Mouse (Mus musculus): ENCODE results near the gene Mthfr. TPM values are rescaled to one million over a fixed set of nuclear protein-coding genes. Genes with fewer than 3 reads are reported as not detected.

Mthfr gene
- polyA plus RNA-seq, 1 experiment from 2014 or later, result 20.4 TPM

DNA sequence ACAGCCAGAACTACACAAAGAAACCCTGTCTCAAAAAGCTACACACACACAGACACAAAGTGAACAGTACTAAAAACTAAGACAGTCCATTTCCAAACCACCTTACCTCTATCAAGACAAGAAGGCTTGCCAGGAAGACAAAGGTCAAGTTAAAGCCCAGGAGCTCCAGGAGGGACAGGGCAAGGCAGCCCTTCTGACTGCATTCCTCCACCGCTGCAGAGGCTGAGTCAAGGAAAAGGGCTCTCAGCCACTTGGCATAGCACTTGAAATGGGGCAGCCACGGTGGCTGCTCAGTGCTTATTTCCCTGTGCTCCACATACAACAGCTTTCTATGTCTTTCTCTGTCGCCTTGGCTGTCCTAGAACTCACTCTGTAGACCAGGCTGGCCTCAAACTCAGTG lies 14.9 kb upstream of the Mthfr start:
- WGBS, result 79% methylated on average over 3 of the region's 3 CpGs
- no peak for DNase-seq
- H3K4me2 ChIP-seq, result no peak overlapping the region
- ATAC-seq (ENCODE audit: insufficient read depth), result no peak
- no peaks in the 10 kb centered on the region for H3K9me3 ChIP-seq (ENCODE audit: low read depth, low read length)
- no peaks in the 10 kb centered on the region for H3K27me3 ChIP-seq (ENCODE audit: insufficient read depth, low read length)
- no peak overlapping the region for H3K9ac ChIP-seq
- TF ChIP-seq CTCF (IDR thresholded peaks at IDR 0.05; ENCODE audit: low read depth), result no peak
- H3K27ac ChIP-seq (ENCODE audit: low read depth), result no peak overlapping the region
- H3K4me1 ChIP-seq (ENCODE audit: insufficient read depth), result no peaks in the 10 kb centered on the region
- peaks cover 84% of the 10 kb centered on the region for H3K36me3 ChIP-seq (ENCODE audit: insufficient read depth)
- no peak overlapping the region for H3K4me3 ChIP-seq (ENCODE audit: low read depth, low read length)

DNA sequence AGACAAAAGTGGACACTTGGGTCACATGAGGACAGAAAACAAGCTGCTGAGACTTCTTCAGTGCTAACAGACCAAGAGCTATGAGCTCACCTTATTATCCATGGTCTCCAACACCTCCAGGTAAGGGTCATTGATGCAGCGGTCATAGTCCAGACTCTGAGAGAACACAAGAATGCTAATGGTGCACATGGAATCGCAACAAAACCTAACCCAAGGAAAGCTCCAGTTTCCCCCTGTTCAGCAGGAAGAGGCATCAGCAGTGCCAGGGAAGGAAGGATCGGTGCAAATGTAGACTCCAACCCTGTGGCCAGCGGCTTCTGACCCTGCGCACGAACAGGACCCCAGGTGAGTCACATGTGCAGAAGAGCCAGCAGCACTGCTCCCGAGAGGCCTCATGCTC lies 9.6 kb upstream of the Mthfr start:
- Histone ChIP-seq H3K27me3 (ENCODE audit: insufficient read depth, low read length) (no peaks in the 10 kb centered on the region), H3K36me3 (ENCODE audit: insufficient read depth) (peaks cover 51% of the 10 kb centered on the region; the same call in 1 of the 2 replicates), H3K9ac (no peak overlapping the region), H3K9me3 (ENCODE audit: low read depth, low read length) (no peaks in the 10 kb centered on the region), H3K4me1 (ENCODE audit: insufficient read depth) (no peaks in the 10 kb centered on the region), H3K4me3 (ENCODE audit: low read depth, low read length) (no peak overlapping the region), H3K4me2 (no peak overlapping the region), H3K27ac (ENCODE audit: low read depth) (no peak overlapping the region)
- 89% methylated on average over 7 of the region's 7 CpGs for WGBS
- TF ChIP-seq CTCF (IDR thresholded peaks at IDR 0.05; ENCODE audit: low read depth), result no peak
- ATAC-seq (ENCODE audit: insufficient read depth) (no peak), DNase-seq (no peak)

DNA sequence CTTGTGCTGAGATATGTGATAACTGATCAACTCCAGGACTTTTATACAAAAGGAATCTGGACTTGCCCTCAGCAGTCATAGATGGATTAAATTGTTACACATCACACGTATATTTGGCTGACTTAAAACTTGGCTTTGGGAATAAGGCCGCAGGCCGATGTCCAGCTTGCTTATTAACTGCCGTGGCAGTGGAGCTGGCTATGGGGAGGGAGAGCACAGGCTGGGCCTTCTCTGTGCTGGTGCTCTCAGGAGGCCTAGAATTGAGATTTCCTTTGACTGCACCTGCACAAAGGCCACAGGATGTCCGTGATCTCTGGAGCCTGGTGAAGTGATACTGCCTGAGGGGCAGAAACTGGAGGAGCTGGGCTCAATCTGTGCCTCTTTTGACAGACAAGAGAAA lies 8.4 kb upstream of the Mthfr start:
- no peak for DNase-seq
- Histone ChIP-seq H3K27me3 (ENCODE audit: insufficient read depth, low read length) (no peaks in the 10 kb centered on the region), H3K36me3 (ENCODE audit: insufficient read depth) (peaks cover 43% of the 10 kb centered on the region; the same call in 1 of the 2 replicates), H3K4me1 (ENCODE audit: insufficient read depth) (no peaks in the 10 kb centered on the region), H3K9ac (no peak overlapping the region), H3K4me3 (ENCODE audit: low read depth, low read length) (no peak overlapping the region), H3K27ac (ENCODE audit: low read depth) (no peak overlapping the region), H3K4me2 (no peak overlapping the region), H3K9me3 (ENCODE audit: low read depth, low read length) (no peaks in the 10 kb centered on the region)
- no peak for ATAC-seq (ENCODE audit: insufficient read depth)
- TF ChIP-seq CTCF (IDR thresholded peaks at IDR 0.05; ENCODE audit: low read depth), result no peak
- WGBS, result 86% methylated on average over 5 of the region's 5 CpGs

DNA sequence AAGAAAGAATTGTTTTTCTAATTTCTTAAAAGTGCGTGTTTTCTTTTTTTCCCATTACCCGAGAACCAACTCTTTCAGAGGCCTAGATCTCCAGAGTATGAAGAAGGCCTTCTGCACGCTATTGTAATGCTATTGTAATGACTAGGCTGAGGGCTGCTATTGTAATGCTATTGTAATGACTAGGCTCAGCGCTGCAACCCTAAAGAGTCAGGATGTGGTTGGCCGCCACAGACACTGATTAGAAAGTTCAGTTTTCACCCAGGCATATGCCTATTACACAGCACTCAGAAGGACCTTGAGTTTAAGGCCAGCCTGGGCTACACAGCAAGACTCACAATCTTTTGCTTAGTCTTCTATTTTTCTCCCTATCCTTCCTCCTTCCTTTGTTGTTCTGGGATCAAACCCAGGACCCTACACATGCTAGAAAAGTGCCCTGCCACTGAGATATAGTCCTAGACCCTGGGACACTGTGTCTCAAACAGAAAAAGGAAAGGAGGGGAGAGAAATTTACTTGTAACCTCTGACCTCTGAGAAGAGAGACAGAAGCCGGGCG lies 4.9 kb upstream of the Mthfr start:
- H3K9ac ChIP-seq, result no peak overlapping the region
- peaks cover 20% of the 10 kb centered on the region; the same call in 1 of the 2 replicates for H3K36me3 ChIP-seq (ENCODE audit: insufficient read depth)
- no peak overlapping the region for H3K4me3 ChIP-seq (ENCODE audit: low read depth, low read length)
- no peak for TF ChIP-seq CTCF (IDR thresholded peaks at IDR 0.05; ENCODE audit: low read depth)
- no peak for ATAC-seq (ENCODE audit: insufficient read depth)
- no peaks in the 10 kb centered on the region for H3K9me3 ChIP-seq (ENCODE audit: low read depth, low read length)
- H3K27ac ChIP-seq (ENCODE audit: low read depth), result no peak overlapping the region
- H3K4me2 ChIP-seq, result no peak overlapping the region
- no peak for DNase-seq
- no peaks in the 10 kb centered on the region for H3K27me3 ChIP-seq (ENCODE audit: insufficient read depth, low read length)
- 87% methylated on average over 7 of the region's 7 CpGs for WGBS
- no peaks in the 10 kb centered on the region for H3K4me1 ChIP-seq (ENCODE audit: insufficient read depth)

DNA sequence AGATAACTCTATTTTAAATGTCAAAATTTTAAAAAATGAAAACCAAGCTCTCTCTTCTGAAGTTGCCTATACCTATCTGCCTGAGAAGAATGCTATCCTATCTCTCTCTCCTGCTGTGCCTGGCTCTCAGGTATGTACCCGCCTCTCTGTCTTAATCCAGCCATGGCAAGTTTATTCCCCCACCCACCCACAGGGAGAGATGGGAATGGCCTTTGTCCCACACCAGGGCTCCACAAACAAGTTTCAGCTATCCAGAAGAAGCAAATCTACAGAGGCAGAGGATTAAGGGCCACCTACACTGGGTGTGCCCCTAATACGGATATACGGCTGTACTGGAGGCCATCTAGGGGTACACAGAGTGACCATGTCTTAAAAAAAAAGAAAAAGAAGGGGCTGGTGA lies 3.4 kb upstream of the Mthfr start:
- Histone ChIP-seq H3K4me1 (ENCODE audit: insufficient read depth) (peaks cover 12% of the 10 kb centered on the region), H3K4me2 (no peak overlapping the region), H3K4me3 (ENCODE audit: low read depth, low read length) (no peak overlapping the region), H3K27me3 (ENCODE audit: insufficient read depth, low read length) (no peaks in the 10 kb centered on the region), H3K36me3 (ENCODE audit: insufficient read depth) (peaks cover 11% of the 10 kb centered on the region; the same call in 1 of the 2 replicates), H3K9me3 (ENCODE audit: low read depth, low read length) (no peaks in the 10 kb centered on the region), H3K27ac (ENCODE audit: low read depth) (no peak overlapping the region), H3K9ac (no peak overlapping the region)
- WGBS, result 83% methylated on average over 3 of the region's 3 CpGs
- ATAC-seq (ENCODE audit: insufficient read depth) (no peak), DNase-seq (no peak)
- no peak for TF ChIP-seq CTCF (IDR thresholded peaks at IDR 0.05; ENCODE audit: low read depth)

DNA sequence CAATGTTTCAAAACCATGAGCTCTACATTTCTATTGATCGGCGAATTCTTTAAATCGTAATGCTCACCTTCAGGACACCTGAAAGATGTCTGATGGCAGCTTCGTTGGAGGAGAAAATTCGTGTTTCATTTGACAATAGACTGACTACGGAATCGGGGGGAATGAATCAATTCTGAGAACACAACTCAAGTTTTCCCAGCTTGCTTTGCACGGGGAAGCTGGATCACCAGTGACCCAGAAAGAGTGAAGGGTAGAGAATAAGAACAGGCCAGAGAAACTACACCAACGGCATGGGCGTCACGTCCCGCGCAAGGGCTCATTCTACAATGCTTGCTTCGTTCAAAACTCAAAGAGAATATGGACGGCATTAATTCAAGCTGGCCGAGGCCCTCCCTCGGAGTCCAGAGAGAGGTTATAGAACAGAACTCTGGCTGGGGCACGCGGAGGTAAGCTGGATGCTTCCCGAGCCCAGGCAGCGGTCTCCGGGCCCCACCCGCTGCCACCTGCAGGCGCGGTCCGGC lies 738 bp upstream of the Mthfr start:
- H3K9me3 ChIP-seq (ENCODE audit: low read depth, low read length), result no peaks in the 10 kb centered on the region
- no peak for TF ChIP-seq CTCF (IDR thresholded peaks at IDR 0.05; ENCODE audit: low read depth)
- no peak for ATAC-seq (ENCODE audit: insufficient read depth)
- H3K4me2 ChIP-seq, result peak overlapping the region; percentile 72
- DNase-seq, result no peak
- H3K4me3 ChIP-seq (ENCODE audit: low read depth, low read length), result peak overlapping the region; percentile 74
- H3K27ac ChIP-seq (ENCODE audit: low read depth), result peak overlapping the region; percentile 58; the same call in 1 of the 2 replicates
- H3K4me1 ChIP-seq (ENCODE audit: insufficient read depth), result peaks cover 23% of the 10 kb centered on the region
- H3K27me3 ChIP-seq (ENCODE audit: insufficient read depth, low read length), result no peaks in the 10 kb centered on the region
- H3K9ac ChIP-seq, result peak overlapping the region; percentile 71
- WGBS, result 6% methylated on average over 26 of the region's 26 CpGs
- H3K36me3 ChIP-seq (ENCODE audit: insufficient read depth), result peaks cover 13% of the 10 kb centered on the region; the same call in 1 of the 2 replicates

DNA sequence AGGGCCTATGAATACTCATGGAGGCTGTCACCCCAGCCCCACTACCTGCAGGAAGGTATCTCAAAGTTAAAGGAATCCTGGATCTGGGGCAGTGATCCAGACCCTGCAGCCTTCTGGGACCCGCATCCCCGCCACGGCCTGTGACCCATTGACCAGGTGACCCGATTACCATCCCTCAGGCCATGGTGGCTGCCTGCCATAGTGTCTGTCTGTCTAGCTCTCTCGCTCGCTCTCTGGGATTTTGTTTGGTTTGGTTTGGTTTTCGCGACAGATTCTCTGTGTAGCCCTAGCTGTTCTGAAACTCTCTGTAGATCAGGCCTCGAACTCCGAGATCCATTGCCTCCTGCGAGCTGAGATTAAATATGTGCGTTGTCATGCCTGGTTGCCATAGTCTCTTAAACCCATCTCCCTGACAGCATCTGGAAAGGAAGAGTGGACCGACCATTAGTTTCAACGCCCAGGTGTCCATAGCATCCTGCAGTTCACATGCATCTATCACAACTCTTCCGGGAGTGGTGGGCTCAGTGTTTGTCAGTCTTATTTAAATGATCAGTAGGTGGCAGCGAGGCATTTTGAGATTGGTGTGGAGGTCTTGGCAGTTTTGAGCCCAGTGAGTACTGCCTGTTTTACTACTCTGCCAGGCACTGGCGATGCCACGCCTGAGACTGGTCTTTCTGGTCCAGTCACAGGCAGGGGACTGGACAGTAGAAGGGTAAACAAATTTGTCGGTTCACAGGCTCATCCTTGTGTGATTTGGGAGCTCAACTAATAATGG lies 564 bp downstream of the Mthfr start:
- H3K9ac ChIP-seq, result peak overlapping the region; percentile 64
- peak; percentile 15 for DNase-seq
- H3K27ac ChIP-seq (ENCODE audit: low read depth), result peak overlapping the region; percentile 86
- H3K36me3 ChIP-seq (ENCODE audit: insufficient read depth), result peaks cover 20% of the 10 kb centered on the region; the same call in 1 of the 2 replicates
- H3K9me3 ChIP-seq (ENCODE audit: low read depth, low read length), result no peaks in the 10 kb centered on the region
- no peaks in the 10 kb centered on the region for H3K27me3 ChIP-seq (ENCODE audit: insufficient read depth, low read length)
- TF ChIP-seq CTCF (IDR thresholded peaks at IDR 0.05; ENCODE audit: low read depth), result no peak
- ATAC-seq (ENCODE audit: insufficient read depth), result no peak
- 13% methylated on average over 19 of the region's 19 CpGs for WGBS
- H3K4me1 ChIP-seq (ENCODE audit: insufficient read depth), result peaks cover 23% of the 10 kb centered on the region
- peak overlapping the region; percentile 74 for H3K4me3 ChIP-seq (ENCODE audit: low read depth, low read length)
- peak overlapping the region; percentile 94 for H3K4me2 ChIP-seq
